Mouse (Mus musculus): Measurements from ENCODE around the gene Sh3bgrl3. TPM values are rescaled to one million over a fixed set of nuclear protein-coding genes. Genes with fewer than 3 reads are reported as not detected.

The Sh3bgrl3 gene
- polyA plus RNA-seq, 1 experiment from 2014 or later = 281 TPM

DNA sequence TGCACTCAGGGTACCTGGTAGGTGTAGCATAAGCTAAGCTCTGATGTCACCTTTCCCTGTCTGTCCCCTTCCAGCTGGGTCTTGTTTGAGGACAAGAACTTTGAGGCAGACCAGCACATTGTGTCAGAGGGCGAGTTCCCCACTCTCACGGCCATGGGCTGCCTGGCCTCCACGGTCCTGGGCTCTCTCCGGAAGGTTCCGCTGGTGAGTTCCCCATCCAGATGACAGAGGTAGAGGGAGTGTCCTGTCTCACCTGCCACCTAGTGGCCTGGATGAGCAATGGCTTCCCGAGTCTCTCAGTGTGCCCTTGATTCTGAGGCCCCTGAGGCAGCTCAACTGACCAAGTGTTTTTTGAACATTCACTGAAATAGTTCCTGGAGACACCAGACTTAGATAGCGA is 41.2 kb downstream of the Sh3bgrl3 start:
- Histone ChIP-seq H3K4me3 (ENCODE audit: low read depth, low read length) (no peak overlapping the region), H3K4me2 (no peak overlapping the region), H3K9me3 (ENCODE audit: control insufficient read depth, low read length) (no peaks in the 10 kb centered on the region), H3K36me3 (ENCODE audit: control insufficient read depth, insufficient read depth, low read length) (no peaks in the 10 kb centered on the region), H3K27me3 (replicated peaks; ENCODE audit: control insufficient read depth, insufficient read depth, low read length) (no peaks in the 10 kb centered on the region), H3K9ac (ENCODE audit: low read depth, low read length) (no peak overlapping the region), H3K4me1 (replicated peaks; ENCODE audit: control insufficient read depth, insufficient read depth, low read length) (no peaks in the 10 kb centered on the region), H3K27ac (ENCODE audit: low read depth, low read length) (no peak overlapping the region)
- no peak for DNase-seq (ENCODE audit: low spot score)
- ATAC-seq (replicated peaks; ENCODE audit: low FRiP score) = peak; percentile 63; the same call in 1 of the 2 replicates
- 33% methylated on average over 7 of the region's 7 CpGs for WGBS

- H3K27ac ChIP-seq (ENCODE audit: low read depth, low read length) = no peak overlapping the region
- H3K9ac ChIP-seq (ENCODE audit: low read depth, low read length) = no peak overlapping the region
- WGBS = 82% methylated on average over 4 of the region's 4 CpGs
- H3K4me2 ChIP-seq = no peak overlapping the region
- H3K4me1 ChIP-seq (replicated peaks; ENCODE audit: control insufficient read depth, insufficient read depth, low read length) = peaks cover 13% of the 10 kb centered on the region
- peaks cover 4% of the 10 kb centered on the region; the same call in 1 of the 2 replicates for H3K27me3 ChIP-seq (replicated peaks; ENCODE audit: control insufficient read depth, insufficient read depth, low read length)
- H3K4me3 ChIP-seq (ENCODE audit: low read depth, low read length) = no peak overlapping the region
- H3K36me3 ChIP-seq (ENCODE audit: control insufficient read depth, insufficient read depth, low read length) = no peaks in the 10 kb centered on the region
- ATAC-seq (replicated peaks; ENCODE audit: low FRiP score) = no peak
- no peak for DNase-seq (ENCODE audit: low spot score)
- H3K9me3 ChIP-seq (ENCODE audit: control insufficient read depth, low read length) = no peaks in the 10 kb centered on the region
These were observed 43.6 kb downstream of the Sh3bgrl3 start for GRCm38 (mm10) chr4:134084999-134085398.

GRCm38 (mm10) chr4:134082460-134082859 is 46.1 kb downstream of the Sh3bgrl3 start:
- peaks cover 4% of the 10 kb centered on the region; the same call in 1 of the 2 replicates for H3K27me3 ChIP-seq (replicated peaks; ENCODE audit: control insufficient read depth, insufficient read depth, low read length)
- H3K9ac ChIP-seq (ENCODE audit: low read depth, low read length) = no peak overlapping the region
- no peaks in the 10 kb centered on the region for H3K9me3 ChIP-seq (ENCODE audit: control insufficient read depth, low read length)
- ATAC-seq (replicated peaks; ENCODE audit: low FRiP score) = no peak
- H3K4me2 ChIP-seq = peak overlapping the region; percentile 88
- H3K27ac ChIP-seq (ENCODE audit: low read depth, low read length) = no peak overlapping the region
- H3K4me1 ChIP-seq (replicated peaks; ENCODE audit: control insufficient read depth, insufficient read depth, low read length) = peaks cover 13% of the 10 kb centered on the region
- WGBS = 21% methylated on average over 7 of the region's 7 CpGs
- no peak for DNase-seq (ENCODE audit: low spot score)
- peak overlapping the region; percentile 53 for H3K4me3 ChIP-seq (ENCODE audit: low read depth, low read length)
- no peaks in the 10 kb centered on the region for H3K36me3 ChIP-seq (ENCODE audit: control insufficient read depth, insufficient read depth, low read length)

DNA sequence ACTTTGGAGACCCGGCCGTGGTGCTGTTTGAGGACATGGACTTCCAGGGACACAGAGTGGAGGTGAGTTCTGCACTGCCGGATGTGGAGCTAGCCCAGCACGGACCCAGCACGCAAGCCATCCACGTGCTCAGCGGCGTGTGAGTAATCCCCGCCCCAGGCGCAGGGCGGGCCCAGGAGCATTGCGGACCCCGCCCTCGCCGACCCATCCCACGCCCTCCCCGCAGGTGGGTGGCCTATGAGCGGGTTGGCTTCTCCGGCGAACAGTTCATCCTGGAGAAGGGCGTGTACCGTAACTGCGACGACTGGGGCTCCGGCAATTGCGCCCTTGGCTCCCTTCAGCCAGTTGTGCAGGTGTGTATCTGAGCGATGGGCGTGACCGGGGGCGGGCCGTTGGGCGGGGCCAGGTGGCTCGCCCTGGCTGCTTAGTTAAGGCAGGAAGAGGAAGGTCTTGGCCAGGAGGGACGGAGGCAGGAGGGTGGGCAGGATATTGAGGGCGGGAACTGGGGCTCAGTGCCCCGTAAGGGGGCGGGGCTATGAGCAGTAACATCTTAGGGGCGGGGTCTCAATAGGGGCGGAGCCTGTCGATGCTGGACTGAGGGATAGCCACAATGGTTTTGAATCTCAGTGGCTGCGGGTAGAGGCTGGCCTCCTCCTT is 46.7 kb downstream of the Sh3bgrl3 start:
- 0% methylated on average over 41 of the region's 41 CpGs for WGBS
- Histone ChIP-seq H3K4me3 (ENCODE audit: low read depth, low read length) (peak overlapping the region; percentile 53), H3K4me1 (replicated peaks; ENCODE audit: control insufficient read depth, insufficient read depth, low read length) (peaks cover 13% of the 10 kb centered on the region), H3K9ac (ENCODE audit: low read depth, low read length) (peak overlapping the region; percentile 40), H3K27me3 (replicated peaks; ENCODE audit: control insufficient read depth, insufficient read depth, low read length) (peaks cover 4% of the 10 kb centered on the region; the same call in 1 of the 2 replicates), H3K9me3 (ENCODE audit: control insufficient read depth, low read length) (no peaks in the 10 kb centered on the region), H3K4me2 (peak overlapping the region; percentile 88), H3K36me3 (ENCODE audit: control insufficient read depth, insufficient read depth, low read length) (no peaks in the 10 kb centered on the region), H3K27ac (ENCODE audit: low read depth, low read length) (0 out of 2 replicates have a peak overlapping the region, but pooled peaks have one; percentile 55)
- ATAC-seq (replicated peaks; ENCODE audit: low FRiP score) = peak; percentile 91
- DNase-seq (ENCODE audit: low spot score) = peak; percentile 86

DNA sequence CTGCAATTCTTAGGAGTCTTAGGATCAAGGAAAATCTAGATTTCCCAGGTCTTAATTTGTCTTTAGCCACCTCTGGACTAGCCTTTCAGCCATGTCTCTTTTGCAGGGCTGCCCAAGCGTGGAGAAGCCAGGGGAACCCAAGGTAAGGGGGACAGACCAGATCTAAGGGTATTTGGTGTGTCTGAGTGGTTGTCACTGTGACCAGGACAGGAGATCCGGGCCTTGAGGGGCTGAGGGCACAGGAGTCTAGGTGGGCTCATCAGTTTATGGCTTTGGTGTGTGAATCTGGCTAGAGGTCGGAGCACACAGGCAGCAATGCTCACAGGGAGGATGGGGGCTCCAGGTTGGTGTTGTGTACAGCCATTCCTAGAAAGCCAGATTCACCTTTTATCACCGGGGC is 47.9 kb downstream of the Sh3bgrl3 start:
- Histone ChIP-seq H3K4me2 (no peak overlapping the region), H3K4me3 (ENCODE audit: low read depth, low read length) (no peak overlapping the region), H3K9me3 (ENCODE audit: control insufficient read depth, low read length) (no peaks in the 10 kb centered on the region), H3K27me3 (replicated peaks; ENCODE audit: control insufficient read depth, insufficient read depth, low read length) (peaks cover 4% of the 10 kb centered on the region; the same call in 1 of the 2 replicates), H3K27ac (ENCODE audit: low read depth, low read length) (no peak overlapping the region), H3K4me1 (replicated peaks; ENCODE audit: control insufficient read depth, insufficient read depth, low read length) (peaks cover 13% of the 10 kb centered on the region), H3K36me3 (ENCODE audit: control insufficient read depth, insufficient read depth, low read length) (no peaks in the 10 kb centered on the region), H3K9ac (ENCODE audit: low read depth, low read length) (no peak overlapping the region)
- no peak for DNase-seq (ENCODE audit: low spot score)
- no peak for ATAC-seq (replicated peaks; ENCODE audit: low FRiP score)
- 72% methylated on average over 4 of the region's 4 CpGs for WGBS

GRCm38 (mm10) chr4:134078694-134079093 is 49.9 kb downstream of the Sh3bgrl3 start:
- no peaks in the 10 kb centered on the region for H3K9me3 ChIP-seq (ENCODE audit: control insufficient read depth, low read length)
- H3K9ac ChIP-seq (ENCODE audit: low read depth, low read length) = no peak overlapping the region
- H3K27me3 ChIP-seq (replicated peaks; ENCODE audit: control insufficient read depth, insufficient read depth, low read length) = peaks cover 4% of the 10 kb centered on the region; the same call in 1 of the 2 replicates
- H3K4me1 ChIP-seq (replicated peaks; ENCODE audit: control insufficient read depth, insufficient read depth, low read length) = peaks cover 13% of the 10 kb centered on the region
- H3K4me2 ChIP-seq = no peak overlapping the region
- H3K27ac ChIP-seq (ENCODE audit: low read depth, low read length) = no peak overlapping the region
- no peak for DNase-seq (ENCODE audit: low spot score)
- ATAC-seq (replicated peaks; ENCODE audit: low FRiP score) = no peak
- H3K36me3 ChIP-seq (ENCODE audit: control insufficient read depth, insufficient read depth, low read length) = no peaks in the 10 kb centered on the region
- no peak overlapping the region for H3K4me3 ChIP-seq (ENCODE audit: low read depth, low read length)
- WGBS = 19% methylated on average over 3 of the region's 3 CpGs

Other genes with a start within 250 kb of the Sh3bgrl3 start
- 66.5 and 74.7 TPM in 2 replicates for gene Rps6ka1, start 241.0 kb downstream of the Sh3bgrl3 start, polyA plus RNA-seq (2014; fragmentation: Nextera tagmentation; extraction: Ambion mirVana)
- 1,890 and 1,897 TPM in 2 replicates for gene Hmgn2, start 160.1 kb downstream of the Sh3bgrl3 start, polyA plus RNA-seq (2014; fragmentation: Nextera tagmentation; extraction: Ambion mirVana)
- gene Dhdds, start 127.9 kb downstream of the Sh3bgrl3 start, polyA plus RNA-seq (2014; fragmentation: Nextera tagmentation; extraction: Ambion mirVana) = 30.9 and 39.0 TPM in 2 replicates
- gene Lin28a, start 109.9 kb downstream of the Sh3bgrl3 start, polyA plus RNA-seq (2014; fragmentation: Nextera tagmentation; extraction: Ambion mirVana) = 5.8 TPM in 2 replicates
- gene Zfp683, start 75.0 kb downstream of the Sh3bgrl3 start, polyA plus RNA-seq (2014; fragmentation: Nextera tagmentation; extraction: Ambion mirVana) = not detected in 2 replicates
- 1.2 and 1.7 TPM in 2 replicates for gene Crybg2, start 68.0 kb downstream of the Sh3bgrl3 start, polyA plus RNA-seq (2014; fragmentation: Nextera tagmentation; extraction: Ambion mirVana)
- gene Cd52, start 33.7 kb downstream of the Sh3bgrl3 start, polyA plus RNA-seq (2014; fragmentation: Nextera tagmentation; extraction: Ambion mirVana) = 16.4 TPM in 2 replicates
- gene Ubxn11, start 26.2 kb downstream of the Sh3bgrl3 start, polyA plus RNA-seq (2014; fragmentation: Nextera tagmentation; extraction: Ambion mirVana) = 5.6 and 7.0 TPM in 2 replicates
- 42.9 and 44.2 TPM in 2 replicates for gene Cep85, start 58.3 kb upstream of the Sh3bgrl3 start, polyA plus RNA-seq (2014; fragmentation: Nextera tagmentation; extraction: Ambion mirVana)
- not detected in 2 replicates for gene Gm7534, start 74.2 kb upstream of the Sh3bgrl3 start, polyA plus RNA-seq (2014; fragmentation: Nextera tagmentation; extraction: Ambion mirVana)
- not detected in 2 replicates for gene Catsper4, start 98.6 kb upstream of the Sh3bgrl3 start, polyA plus RNA-seq (2014; fragmentation: Nextera tagmentation; extraction: Ambion mirVana)
- 0.26 and 0.51 TPM in 2 replicates for gene Cnksr1, start 109.6 kb upstream of the Sh3bgrl3 start, polyA plus RNA-seq (2014; fragmentation: Nextera tagmentation; extraction: Ambion mirVana)
- 0.39 and 0.52 TPM in 2 replicates for gene E130218I03Rik, start 114.9 kb upstream of the Sh3bgrl3 start, polyA plus RNA-seq (2014; fragmentation: Nextera tagmentation; extraction: Ambion mirVana)
- gene Zfp593, start 116.8 kb upstream of the Sh3bgrl3 start, polyA plus RNA-seq (2014; fragmentation: Nextera tagmentation; extraction: Ambion mirVana) = 17.6 and 22.4 TPM in 2 replicates
- not detected in 2 replicates for gene Gm30191, start 118.1 kb upstream of the Sh3bgrl3 start, polyA plus RNA-seq (2014; fragmentation: Nextera tagmentation; extraction: Ambion mirVana)
- gene Grrp1, start 125.3 kb upstream of the Sh3bgrl3 start, polyA plus RNA-seq (2014; fragmentation: Nextera tagmentation; extraction: Ambion mirVana) = 2.5 and 3.8 TPM in 2 replicates
- gene Pdik1l, start 159.1 kb upstream of the Sh3bgrl3 start, polyA plus RNA-seq (2014; fragmentation: Nextera tagmentation; extraction: Ambion mirVana) = 19.3 and 20.0 TPM in 2 replicates
- gene Trim63, start 186.3 kb upstream of the Sh3bgrl3 start, polyA plus RNA-seq (2014; fragmentation: Nextera tagmentation; extraction: Ambion mirVana) = 0.19 and 0.33 TPM in 2 replicates
- not detected in 2 replicates for gene Slc30a2, start 214.4 kb upstream of the Sh3bgrl3 start, polyA plus RNA-seq (2014; fragmentation: Nextera tagmentation; extraction: Ambion mirVana)